Mouse (Mus musculus): Measurements from ENCODE around the gene Slc26a10.

The Slc26a10 gene

GRCm38 (mm10) chr10:127129431-127129830 is 51.0 kb downstream of the Slc26a10 start:
- no peak for DNase-seq (ENCODE audit: low spot score)

DNA sequence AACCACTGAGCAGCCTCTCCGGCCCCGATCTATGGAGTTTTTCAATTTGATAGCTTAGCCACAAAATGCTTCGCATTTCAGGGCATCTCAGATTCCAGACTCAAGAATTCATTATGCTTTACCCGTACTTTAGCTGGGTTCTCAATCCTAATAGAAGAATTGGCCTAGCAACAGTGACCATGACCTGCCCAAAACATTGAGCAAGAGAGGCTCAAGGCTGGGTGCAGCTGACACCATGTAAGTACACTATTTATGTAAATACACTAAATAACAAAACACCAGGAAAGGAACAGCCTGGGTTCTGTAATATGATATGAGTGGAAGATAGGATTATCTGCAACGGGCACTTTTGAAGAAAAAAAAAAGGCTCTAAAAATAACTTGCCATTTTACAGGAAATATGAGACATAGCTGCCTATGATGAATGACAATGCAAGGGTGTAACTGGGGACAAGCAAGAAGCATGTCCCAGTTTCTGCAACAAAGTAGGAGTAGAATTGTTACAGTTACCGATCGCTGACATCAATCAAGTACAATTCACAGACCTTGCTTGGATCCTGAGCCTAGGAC is 52.6 kb downstream of the Slc26a10 start:
- no peak for DNase-seq (ENCODE audit: low spot score)

DNA sequence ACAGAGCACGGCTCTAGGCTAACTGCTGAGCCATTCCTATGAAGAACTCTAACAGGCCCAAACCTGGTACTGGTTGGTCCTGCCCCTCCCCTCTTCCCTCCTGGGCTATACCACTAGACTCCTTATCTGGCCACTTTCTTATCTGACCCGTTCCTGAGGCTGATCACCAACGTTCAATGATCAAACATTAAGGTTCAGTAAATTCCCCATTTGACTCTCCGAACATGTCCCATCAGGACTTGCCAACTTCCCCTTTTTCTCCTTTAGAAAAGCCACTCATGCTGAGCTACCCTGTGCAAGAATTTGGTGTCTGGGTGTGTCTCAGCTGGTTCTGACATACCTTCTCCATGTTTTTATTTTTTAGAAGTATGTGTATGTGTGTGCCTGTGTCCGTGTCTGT is 53.9 kb downstream of the Slc26a10 start:
- no peak for DNase-seq (ENCODE audit: low spot score)

- peak; percentile 49 for DNase-seq (ENCODE audit: low spot score)
Measured at GRCm38 (mm10) chr10:127125210-127126001, 55.0 kb downstream of the Slc26a10 start.

GRCm38 (mm10) chr10:127123436-127123805 is 57.0 kb downstream of the Slc26a10 start:
- DNase-seq (ENCODE audit: low spot score), result peak; percentile 84

DNA sequence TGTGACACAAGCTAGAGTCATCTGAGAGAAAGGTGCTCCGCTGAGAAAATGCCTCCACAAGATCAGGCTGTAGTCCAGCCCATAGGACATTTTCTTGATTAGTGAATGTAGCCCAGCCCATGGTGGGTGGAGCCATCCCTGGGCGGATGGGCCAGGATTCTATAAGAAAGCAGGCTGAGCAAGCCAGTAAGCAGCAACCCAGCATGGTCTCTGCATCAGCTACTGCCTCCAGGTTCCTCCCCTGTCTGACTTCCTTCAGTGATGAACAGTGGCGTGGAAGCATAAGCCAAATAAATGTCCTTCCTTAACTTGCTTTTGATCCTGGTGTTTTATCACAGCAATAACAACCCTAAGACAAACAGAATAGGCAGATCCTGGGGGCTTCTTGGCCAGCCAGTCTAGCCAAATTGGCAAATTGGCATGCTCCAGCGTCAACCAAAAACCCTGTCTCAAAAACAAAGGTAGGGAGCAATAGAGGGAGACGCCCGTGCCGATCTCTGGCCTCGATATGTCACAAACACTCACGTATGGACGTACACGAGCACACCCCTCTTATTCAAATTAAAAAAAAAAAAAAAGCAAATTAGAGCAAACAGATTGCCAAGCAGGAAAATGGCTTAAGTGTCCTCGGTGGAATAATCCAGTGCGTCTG is 57.5 kb downstream of the Slc26a10 start:
- peak; percentile 73 for DNase-seq (ENCODE audit: low spot score)

DNA sequence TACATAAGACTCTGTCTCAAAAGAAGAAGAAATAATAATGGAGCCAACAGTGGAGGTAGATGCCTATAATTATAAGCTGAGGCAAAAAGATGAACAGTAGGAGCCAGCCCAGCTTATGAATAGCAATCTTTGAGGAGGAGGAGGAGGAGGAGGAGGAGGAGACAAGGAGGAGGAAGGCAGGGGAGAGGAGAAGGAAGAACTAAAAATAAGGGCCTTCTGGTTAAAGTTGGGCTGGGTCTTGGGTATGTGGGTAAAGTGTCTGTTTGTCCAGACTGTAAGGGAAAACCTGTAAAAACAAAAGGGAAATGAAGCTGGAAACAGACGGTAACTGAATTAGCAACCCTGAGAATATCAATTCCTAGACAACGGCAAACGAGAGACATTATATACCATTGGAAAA is 58.4 kb downstream of the Slc26a10 start:
- no peak for DNase-seq (ENCODE audit: low spot score)

All from embryo, embryonic 10.5 days (tissue).